Mouse (Mus musculus) testis, adult 2 months (tissue): Measurements from ENCODE around the gene Adat3. TPM values are rescaled to one million over a fixed set of nuclear protein-coding genes. Genes with fewer than 3 reads are reported as not detected.
A peak's percentile ranks its signal among the peaks of the same experiment; 100 is the strongest.
"Not testable (repeated sequence)": the region's sequence is repeated elsewhere in the genome, so short reads cannot be mapped to it uniquely, and the experiment has no call there.

Source experiments
- H3K27ac ChIP-seq: fragments of 200-500 bp; 2 replicates; pipeline ENCODE4 v1.5.1; 2012; ENCODE audit warnings: low read depth, low read length; ENCODE audit not compliant: control insufficient read depth, insufficient read depth
- H3K27me3 ChIP-seq: fragments of 200-500 bp; 2 replicates; pipeline ENCODE4 v1.6.1; 2012; ENCODE audit warnings: mild to moderate bottlenecking, low read length, moderate library complexity; ENCODE audit not compliant: control insufficient read depth, insufficient read depth
- H3K36me3 ChIP-seq: fragments of 200-500 bp; 2 replicates; pipeline ENCODE4 v1.6.1; 2012; ENCODE audit warnings: mild to moderate bottlenecking, low read length; ENCODE audit not compliant: control insufficient read depth, insufficient read depth
- H3K4me1 ChIP-seq: fragments of 200-500 bp; 2 replicates; pipeline ENCODE4 v1.6.1; 2012; ENCODE audit warnings: low read length; ENCODE audit not compliant: control insufficient read depth, insufficient read depth
- H3K4me3 ChIP-seq: fragments of 200-500 bp; 2 replicates; pipeline ENCODE4 v1.5.1; 2012; ENCODE audit warnings: low read depth, mild to moderate bottlenecking, low read length, moderate library complexity, mixed read lengths; ENCODE audit not compliant: control insufficient read depth
- CTCF ChIP-seq: fragments of 200-500 bp; IDR thresholded peaks from 2 replicates; pipeline ENCODE4 v1.5.1; 2012; ENCODE audit warnings: low read depth, mild to moderate bottlenecking, inconsistent platforms, low read length, moderate library complexity; ENCODE audit not compliant: control insufficient read depth, insufficient read depth, insufficient replicate concordance
- POLR2A ChIP-seq: fragments of 200-500 bp; IDR thresholded peaks from 2 replicates; pipeline ENCODE4 v1.6.1; 2012; ENCODE audit warnings: low read depth, mild to moderate bottlenecking, inconsistent platforms, low read length, moderate library complexity; ENCODE audit not compliant: control insufficient read depth
- polyA plus RNA-seq: library from polyadenylated mRNA; depleted of rRNA; stranded (reverse); fragments of >200 nt; gene quantifications from 2 replicates; pipeline ENCODE4 v1.2.3, GENCODE M21; 2012

Gene Adat3
- polyA plus RNA-seq, 1 experiment, result 46.6 TPM

DNA sequence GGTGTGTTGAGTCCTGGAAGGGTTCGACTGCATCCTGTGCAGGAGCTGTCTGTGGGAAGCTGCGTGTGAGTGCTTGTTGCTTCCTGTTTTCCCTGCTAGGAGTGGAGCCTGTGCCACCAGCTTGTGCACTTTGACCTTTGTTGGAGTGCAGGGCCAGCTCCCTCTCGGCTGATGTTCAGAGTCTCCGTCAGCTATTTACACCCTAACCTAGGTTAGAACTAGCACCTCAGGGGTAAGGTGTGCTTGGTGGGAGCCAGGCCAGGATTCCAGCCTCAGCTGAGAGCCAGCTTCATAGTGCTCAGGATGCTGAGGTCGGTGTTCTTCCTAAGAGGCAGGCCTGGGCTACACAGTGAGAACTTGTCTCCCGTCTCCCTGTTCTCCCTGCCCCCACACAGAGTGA, 32.7 kb downstream of the Adat3 start:
- no peak overlapping the region for H3K4me3 ChIP-seq
- H3K4me1 ChIP-seq, result no peaks in the 10 kb centered on the region; the same call in 1 of the 2 replicates
- H3K36me3 ChIP-seq, result no peaks in the 10 kb centered on the region
- no peaks in the 10 kb centered on the region for H3K27me3 ChIP-seq
- no peak overlapping the region for H3K27ac ChIP-seq
- TF ChIP-seq POLR2A, result no peak
- TF ChIP-seq CTCF, result no peak

DNA sequence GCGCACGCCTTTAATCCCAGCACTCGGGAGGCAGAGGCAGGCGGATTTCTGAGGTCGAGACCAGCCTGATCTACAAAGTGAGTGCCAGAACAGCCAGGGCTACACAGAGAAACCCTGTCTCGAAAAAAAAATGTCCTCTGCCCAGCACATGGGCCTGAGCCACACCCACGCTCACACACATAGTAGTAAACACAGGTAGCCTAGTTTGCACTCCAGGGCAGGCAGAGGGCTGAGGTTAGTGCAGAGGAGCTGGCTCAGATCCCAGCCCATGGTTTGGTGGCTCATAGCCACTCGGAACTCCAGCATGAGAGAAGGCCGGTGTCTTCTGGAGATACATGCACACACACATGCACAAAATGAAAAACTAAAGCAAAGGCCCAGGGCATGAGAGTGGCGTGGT, 44.3 kb downstream of the Adat3 start:
- no peak overlapping the region for H3K27ac ChIP-seq
- H3K27me3 ChIP-seq, result no peaks in the 10 kb centered on the region
- H3K36me3 ChIP-seq, result no peaks in the 10 kb centered on the region
- H3K4me1 ChIP-seq, result peaks cover 13% of the 10 kb centered on the region
- H3K4me3 ChIP-seq, result no peak overlapping the region
- TF ChIP-seq CTCF (no peak), POLR2A (no peak)

DNA sequence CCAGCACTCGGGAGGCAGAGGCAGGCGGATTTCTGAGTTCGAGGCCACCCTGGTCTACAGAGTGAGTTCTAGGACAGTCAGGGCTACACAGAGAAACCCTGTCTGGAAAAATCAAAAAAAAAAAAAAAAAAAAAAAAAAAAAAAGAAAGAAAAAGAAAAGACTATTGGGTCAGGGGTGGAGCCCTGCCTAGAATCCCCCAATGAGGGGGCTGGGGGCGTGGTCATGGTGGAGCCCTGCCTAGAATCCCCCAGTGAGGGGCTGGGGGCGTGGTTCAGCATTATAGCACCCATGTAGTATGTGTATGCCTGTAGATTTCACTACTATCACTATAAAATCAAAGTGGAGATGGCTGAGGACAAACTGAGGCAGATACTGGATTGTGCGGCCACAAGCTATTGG, 47.2 kb downstream of the Adat3 start:
- H3K4me3 ChIP-seq, H3K4me1 ChIP-seq, H3K27ac ChIP-seq, H3K36me3 ChIP-seq, H3K27me3 ChIP-seq: not testable (repeated sequence)

DNA sequence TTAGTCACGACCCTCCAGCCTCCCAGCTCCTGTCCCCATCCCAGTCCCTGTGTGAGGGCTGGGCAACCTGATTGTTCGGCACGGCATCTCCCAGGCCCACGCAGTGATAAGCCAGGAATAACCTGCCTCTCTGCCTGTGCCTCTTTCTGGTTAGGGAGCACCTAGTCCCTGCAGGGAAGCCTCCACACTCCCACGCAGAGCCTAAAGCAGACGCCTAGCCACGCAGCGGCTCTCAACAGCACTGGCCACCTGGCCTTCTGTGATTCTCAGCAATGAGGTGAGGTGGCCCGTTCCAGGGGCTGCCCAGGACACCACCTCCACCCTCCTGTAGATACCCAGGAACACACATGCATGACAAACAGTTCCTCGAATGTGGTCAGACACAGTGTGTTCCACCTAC, 47.7 kb downstream of the Adat3 start:
- no peak overlapping the region for H3K4me3 ChIP-seq
- TF ChIP-seq CTCF (no peak), POLR2A (no peak)
- no peaks in the 10 kb centered on the region for H3K36me3 ChIP-seq
- H3K27me3 ChIP-seq, result no peaks in the 10 kb centered on the region
- H3K27ac ChIP-seq, result no peak overlapping the region
- peaks cover 4% of the 10 kb centered on the region for H3K4me1 ChIP-seq

DNA sequence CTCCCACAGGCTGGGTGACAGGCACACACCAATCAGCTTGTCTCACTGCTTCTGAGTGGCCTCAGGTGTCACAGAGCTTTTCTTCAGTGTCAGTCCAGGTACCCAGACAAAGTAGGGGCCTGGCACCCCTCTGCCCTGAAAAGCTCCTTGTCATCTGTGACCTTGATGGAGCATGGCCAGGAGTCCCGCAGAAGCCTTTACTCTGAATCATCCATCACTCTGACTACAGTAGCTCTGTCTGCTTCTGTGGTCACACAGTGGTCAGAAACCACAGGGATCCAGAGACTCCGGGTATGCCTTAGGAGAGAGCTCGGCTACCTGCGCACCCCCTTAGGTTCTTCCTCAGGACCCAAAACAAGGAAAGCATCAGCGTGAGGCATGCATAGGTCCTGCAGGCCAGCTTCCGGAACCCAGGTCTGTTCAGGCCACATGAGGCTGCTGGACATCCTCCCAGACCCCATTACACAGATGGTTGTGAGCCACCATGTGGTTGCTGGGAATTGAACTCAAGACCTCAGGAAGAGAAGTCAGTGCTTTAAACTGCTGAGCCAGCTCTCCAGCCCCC, 50.6 kb downstream of the Adat3 start:
- Histone ChIP-seq H3K4me3 (no peak overlapping the region), H3K36me3 (no peaks in the 10 kb centered on the region), H3K27ac (no peak overlapping the region), H3K27me3 (no peaks in the 10 kb centered on the region), H3K4me1 (peaks cover 19% of the 10 kb centered on the region)
- TF ChIP-seq CTCF (no peak), POLR2A (no peak)

DNA sequence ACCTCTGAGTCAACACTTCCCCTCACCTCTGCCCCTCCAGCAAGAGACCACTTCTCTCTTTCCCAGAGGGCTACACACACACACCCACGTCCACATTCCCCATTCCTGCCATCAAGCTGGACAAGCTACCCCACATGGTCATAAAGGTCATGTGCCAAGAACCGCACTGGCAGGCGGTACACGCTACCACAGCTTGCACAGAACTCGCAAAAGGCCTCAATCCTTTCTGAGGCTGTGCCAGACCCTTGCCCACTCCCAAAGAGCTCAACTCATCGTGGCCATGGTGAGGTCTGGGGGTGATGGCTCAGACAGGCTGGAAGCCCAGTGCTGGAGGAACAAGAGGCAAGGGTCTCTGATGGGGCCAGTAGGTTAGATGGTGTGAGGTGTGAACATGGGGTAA, 52.2 kb downstream of the Adat3 start:
- Histone ChIP-seq H3K27me3 (no peaks in the 10 kb centered on the region), H3K4me1 (peaks cover 21% of the 10 kb centered on the region), H3K4me3 (no peak overlapping the region), H3K27ac (no peak overlapping the region), H3K36me3 (no peaks in the 10 kb centered on the region)
- TF ChIP-seq POLR2A (no peak), CTCF (no peak)

DNA sequence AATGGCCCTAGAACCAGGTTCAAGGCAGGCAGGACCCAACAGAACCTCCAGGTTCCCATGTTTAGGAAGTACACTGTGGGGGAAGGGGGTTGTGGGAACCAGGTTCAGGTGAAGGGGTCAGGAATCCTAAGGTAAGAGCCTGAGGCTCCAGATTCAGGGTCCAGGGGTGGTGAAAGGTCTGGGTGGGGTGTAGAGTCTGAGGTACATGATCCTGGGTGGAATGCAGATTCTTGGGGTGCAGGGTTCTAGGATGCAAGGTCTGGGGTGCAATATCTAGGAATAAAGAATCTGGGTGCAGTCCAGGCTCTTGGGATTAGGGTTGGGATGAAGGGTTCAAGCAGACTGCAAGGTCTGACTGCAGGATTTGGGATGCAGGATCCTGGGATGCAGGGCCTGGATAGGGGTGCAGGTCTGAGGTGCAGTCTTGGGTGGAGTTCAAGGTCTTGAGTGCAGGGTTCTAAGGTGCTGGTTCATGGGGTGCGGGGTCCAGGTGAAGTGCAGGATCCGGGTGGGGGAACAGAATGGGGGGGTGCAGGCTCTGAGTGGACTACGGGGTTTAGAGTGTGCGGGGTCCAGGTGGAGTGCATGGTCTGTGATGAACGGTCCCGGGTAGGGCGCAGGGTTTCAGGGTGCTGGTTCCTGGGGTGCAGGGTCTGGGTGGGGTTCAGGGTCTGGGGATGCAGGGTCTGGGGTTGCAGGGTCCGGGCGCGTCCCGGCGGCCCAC, 52.9 kb downstream of the Adat3 start:
- TF ChIP-seq POLR2A, result no peak
- no peak for TF ChIP-seq CTCF
- Histone ChIP-seq H3K27ac (peak overlapping the region; percentile 22; the same call in 1 of the 2 replicates), H3K27me3 (no peaks in the 10 kb centered on the region), H3K4me3 (peak overlapping the region; percentile 90), H3K36me3 (no peaks in the 10 kb centered on the region), H3K4me1 (peaks cover 21% of the 10 kb centered on the region)
